Mouse (Mus musculus): ENCODE data around the gene Cdk12. TPM values are rescaled to one million over a fixed set of nuclear protein-coding genes. Genes with fewer than 3 reads are reported as not detected.

Gene Cdk12
- polyA plus RNA-seq, 1 experiment from 2014 or later, result 10.2 TPM

Small RNA genes lying within 50 kb of the gene (microRNA-seq; reads per million reads assigned to microRNA genes)
- gene Gm27399 (not detected), gene Mir5119 (not detected)

Other genes with a start within 250 kb of the Cdk12 start
- 0.48 and 0.84 TPM in 2 replicates for gene Plxdc1, start 216.6 kb upstream of the Cdk12 start, polyA plus RNA-seq (2014; fragmentation: Nextera tagmentation; extraction: Ambion mirVana)
- 2.8 and 4.8 TPM in 2 replicates for gene Arl5c, start 206.9 kb upstream of the Cdk12 start, polyA plus RNA-seq (2014; fragmentation: Nextera tagmentation; extraction: Ambion mirVana)
- 22.1 and 29.2 TPM in 2 replicates for gene Cacnb1, start 180.0 kb upstream of the Cdk12 start, polyA plus RNA-seq (2014; fragmentation: Nextera tagmentation; extraction: Ambion mirVana)
- gene Rpl19, start 176.3 kb upstream of the Cdk12 start, polyA plus RNA-seq (2014; fragmentation: Nextera tagmentation; extraction: Ambion mirVana), result 787 and 932 TPM in 2 replicates
- 1.1 and 2.4 TPM in 2 replicates for gene Stac2, start 149.6 kb upstream of the Cdk12 start, polyA plus RNA-seq (2014; fragmentation: Nextera tagmentation; extraction: Ambion mirVana)
- gene Fbxl20, start 52.7 kb upstream of the Cdk12 start, polyA plus RNA-seq (2014; fragmentation: Nextera tagmentation; extraction: Ambion mirVana), result 23.0 and 27.4 TPM in 2 replicates
- 54.5 and 60.6 TPM in 2 replicates for gene Med1, start 9.8 kb upstream of the Cdk12 start, polyA plus RNA-seq (2014; fragmentation: Nextera tagmentation; extraction: Ambion mirVana)
- gene Neurod2, start 126.6 kb downstream of the Cdk12 start, polyA plus RNA-seq (2014; fragmentation: Nextera tagmentation; extraction: Ambion mirVana), result 64.1 and 90.9 TPM in 2 replicates
- 33.1 and 42.2 TPM in 2 replicates for gene Ppp1r1b, start 145.3 kb downstream of the Cdk12 start, polyA plus RNA-seq (2014; fragmentation: Nextera tagmentation; extraction: Ambion mirVana)
- gene Stard3, start 155.3 kb downstream of the Cdk12 start, polyA plus RNA-seq (2014; fragmentation: Nextera tagmentation; extraction: Ambion mirVana), result 43.8 and 46.6 TPM in 2 replicates
- 0.23 TPM in 1 of 2 replicates, not detected in the other for gene Tcap, start 180.8 kb downstream of the Cdk12 start, polyA plus RNA-seq (2014; fragmentation: Nextera tagmentation; extraction: Ambion mirVana)
- 0.32 and 0.36 TPM in 2 replicates for gene Pnmt, start 183.4 kb downstream of the Cdk12 start, polyA plus RNA-seq (2014; fragmentation: Nextera tagmentation; extraction: Ambion mirVana)
- gene Pgap3, start 197.4 kb downstream of the Cdk12 start, polyA plus RNA-seq (2014; fragmentation: Nextera tagmentation; extraction: Ambion mirVana), result 6.1 and 6.9 TPM in 2 replicates
- gene Erbb2, start 209.4 kb downstream of the Cdk12 start, polyA plus RNA-seq (2014; fragmentation: Nextera tagmentation; extraction: Ambion mirVana), result 5.6 and 5.9 TPM in 2 replicates
- gene Mien1, start 235.9 kb downstream of the Cdk12 start, polyA plus RNA-seq (2014; fragmentation: Nextera tagmentation; extraction: Ambion mirVana), result 279 and 290 TPM in 2 replicates
- 0.38 and 0.41 TPM in 2 replicates for gene Grb7, start 243.3 kb downstream of the Cdk12 start, polyA plus RNA-seq (2014; fragmentation: Nextera tagmentation; extraction: Ambion mirVana)